Mouse (Mus musculus): ENCODE results near the gene Pde11a.

DNA sequence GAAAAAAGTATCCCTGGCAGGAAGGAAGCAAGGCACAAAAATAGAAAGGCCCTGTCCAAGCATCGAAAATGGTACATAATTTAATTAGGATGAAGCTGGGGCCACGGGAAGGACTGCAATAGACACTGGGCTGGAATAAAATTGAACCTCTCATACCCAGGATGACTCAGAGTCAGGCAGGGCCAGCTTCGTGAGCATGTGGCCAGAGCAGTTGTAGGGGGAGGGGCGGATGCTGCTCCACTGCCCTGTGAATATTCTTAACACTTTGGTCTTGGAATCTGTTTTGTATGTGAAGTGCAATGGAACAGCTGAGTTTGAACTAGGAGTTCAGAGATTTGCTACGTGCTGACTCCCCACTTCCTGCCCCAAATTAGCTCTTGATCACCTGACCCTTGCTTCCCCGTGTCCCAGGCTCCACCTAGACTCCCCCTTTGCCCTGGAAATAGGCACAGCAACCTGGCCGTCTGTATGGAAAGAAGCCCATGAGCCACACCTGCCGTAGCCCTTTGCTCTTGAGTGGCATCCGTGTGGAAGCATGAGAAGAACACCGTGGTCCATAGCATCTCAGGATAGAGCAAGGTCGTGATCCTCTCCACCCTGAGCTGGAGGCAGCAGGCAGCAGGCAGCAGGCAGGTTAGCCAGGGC is 6.3 kb downstream of the Pde11a start:
- TF ChIP-seq CTCF (IDR thresholded peaks at IDR 0.05; ENCODE audit: insufficient read depth, low read length) (no peak), POLR2A (IDR thresholded peaks at IDR 0.05; ENCODE audit: borderline replicate concordance, extremely low read depth, low read depth, low read length) (no peak)
